Mouse (Mus musculus) E14TG2a.4 (cell line): ENCODE results near the gene Cpne4.

Experiments
- CTCF ChIP-seq: conservative IDR thresholded peaks from 2 replicates; pipeline ENCODE4 v1.5.1; 2014; ENCODE audit warnings: low read length
- NANOG ChIP-seq: IDR thresholded peaks from 2 replicates; pipeline ENCODE4 v1.6.1; 2014; ENCODE audit warnings: borderline replicate concordance, low read length, mixed read lengths
- POU5F1 ChIP-seq: IDR thresholded peaks from 2 replicates; pipeline ENCODE4 v1.6.1; 2014; ENCODE audit warnings: low read length, borderline replicate concordance

DNA sequence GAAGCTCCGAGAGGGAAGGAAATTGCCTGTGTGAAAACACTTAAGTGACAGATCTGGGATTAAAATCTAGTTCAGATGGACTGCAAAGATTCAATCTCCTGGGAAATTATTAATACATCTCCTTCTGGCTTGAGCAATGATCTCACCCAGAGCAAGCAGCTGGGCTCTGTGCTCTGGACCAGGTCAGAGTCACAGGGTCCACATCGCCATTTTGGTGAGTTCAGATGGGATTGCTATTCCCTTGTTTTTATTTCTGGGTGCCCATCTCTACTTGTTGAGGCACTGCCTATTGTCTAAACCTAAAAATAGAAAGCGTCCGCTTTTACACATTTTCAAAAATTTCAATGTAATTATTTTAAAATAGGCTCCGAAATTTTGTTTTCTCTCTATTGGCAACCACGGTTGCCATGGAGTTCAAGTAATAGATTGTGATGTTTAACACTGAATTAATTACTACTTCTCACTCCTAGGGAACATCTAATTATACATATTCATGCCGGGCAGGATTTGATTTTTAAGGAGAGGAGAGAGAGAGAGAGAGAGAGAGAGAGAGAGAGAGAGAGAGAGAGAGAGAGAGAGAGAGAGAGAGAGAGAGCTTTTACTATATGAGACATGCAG is 229.2 kb downstream of the Cpne4 start:
- TF ChIP-seq CTCF: no peak
- TF ChIP-seq NANOG: no peak
- TF ChIP-seq POU5F1: no peak
